Mouse (Mus musculus) cortical plate, adult 2 months (tissue): ENCODE results near the gene Mest.

Experiments
- CTCF ChIP-seq: fragments of 200-500 bp; IDR thresholded peaks from 2 replicates; pipeline ENCODE4 v1.5.1; 2011; ENCODE audit warnings: mild to moderate bottlenecking, control low read depth, low read length; ENCODE audit not compliant: insufficient read depth; ENCODE audit errors: extremely low read depth
- POLR2A ChIP-seq: fragments of 200-500 bp; IDR thresholded peaks from 2 replicates; pipeline ENCODE4 v1.6.1; 2011; ENCODE audit warnings: mild to moderate bottlenecking, low read length, control low read depth; ENCODE audit not compliant: insufficient read depth; ENCODE audit errors: extremely low read depth

DNA sequence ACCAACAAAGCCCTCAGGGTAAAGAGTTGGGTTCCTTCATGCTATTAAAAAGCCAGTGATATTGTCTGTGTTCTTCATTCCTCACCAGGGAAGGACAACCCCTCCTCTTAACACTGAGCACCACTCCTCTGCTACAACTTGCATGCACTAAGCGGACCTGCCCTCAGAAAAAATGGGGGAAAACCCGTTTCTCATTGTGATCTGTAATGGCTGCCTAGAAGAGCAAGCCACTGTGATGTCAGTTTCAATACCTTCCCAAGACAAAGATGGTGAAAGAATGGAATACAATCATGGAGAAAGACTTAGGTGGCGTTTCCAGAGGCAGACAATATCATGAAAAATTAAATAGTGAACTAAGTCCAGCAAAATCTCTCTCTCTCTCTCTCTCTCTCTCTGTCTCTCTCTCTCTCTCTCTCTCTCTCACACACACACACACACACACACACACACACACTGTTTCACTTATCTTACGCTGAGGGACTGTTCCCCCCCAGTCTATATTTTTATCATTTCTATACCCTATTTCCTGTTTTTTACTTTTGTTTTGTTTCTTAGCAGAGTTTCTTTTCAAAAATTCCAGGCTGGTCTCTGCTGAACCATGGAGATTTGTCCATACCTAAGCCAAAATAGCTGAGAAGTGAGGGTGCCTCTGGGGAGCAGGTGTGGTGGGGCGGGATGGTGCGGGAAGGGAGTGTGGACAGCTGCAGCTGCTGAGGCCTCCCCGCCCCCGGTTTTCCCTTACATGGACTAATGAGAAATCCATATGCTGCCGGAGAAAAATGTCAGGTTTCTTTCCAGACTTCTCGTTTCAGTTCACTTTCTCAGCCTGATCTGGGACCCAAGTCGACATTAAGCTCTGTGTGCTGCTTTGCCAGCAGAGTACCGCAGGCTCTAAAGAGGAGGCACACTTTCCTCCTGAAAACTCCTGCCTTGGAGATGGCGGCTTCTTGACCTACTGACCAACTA is 41.1 kb upstream of the Mest start:
- TF ChIP-seq CTCF (no peak), POLR2A (no peak)
